Mouse (Mus musculus): Measurements from ENCODE around the gene Snai1. TPM values are rescaled to one million over a fixed set of nuclear protein-coding genes. Genes with fewer than 3 reads are reported as not detected.

Snai1 gene
- polyA plus RNA-seq, 1 experiment from 2014 or later, result 104 TPM

- Histone ChIP-seq H3K4me2 (ENCODE audit: low read depth, severe bottlenecking) (peak overlapping the region; percentile 72), H3K27me3 (ENCODE audit: control insufficient read depth, insufficient read depth, low read length) (no peaks in the 10 kb centered on the region), H3K27ac (replicated peaks; ENCODE audit: low read depth, low read length) (peak overlapping the region; percentile 70), H3K9me3 (ENCODE audit: control insufficient read depth, low read length) (no peaks in the 10 kb centered on the region), H3K4me3 (ENCODE audit: low read depth, low read length) (peak overlapping the region; percentile 99), H3K9ac (ENCODE audit: low read length) (peak overlapping the region; percentile 91), H3K36me3 (ENCODE audit: control insufficient read depth, insufficient read depth, low read length) (peaks cover 4% of the 10 kb centered on the region; the same call in 1 of the 2 replicates), H3K4me1 (ENCODE audit: control insufficient read depth, insufficient read depth, low read length) (peaks cover 11% of the 10 kb centered on the region)
- DNase-seq (ENCODE audit: low spot score), result peak; percentile 92
- under 1% methylated on average over 69 of the region's 85 CpGs for WGBS
- peak; percentile 88 for ATAC-seq (ENCODE audit: insufficient number of reproducible peaks, low FRiP score, low TSS enrichment, low read depth)
Observed at GRCm38 (mm10) chr2:167503253-167503895, 34.6 kb upstream of the Snai1 start.

- H3K36me3 ChIP-seq (ENCODE audit: control insufficient read depth, insufficient read depth, low read length), result peaks cover 8% of the 10 kb centered on the region
- peak overlapping the region; percentile 99 for H3K4me3 ChIP-seq (ENCODE audit: low read depth, low read length)
- peaks cover 11% of the 10 kb centered on the region for H3K4me1 ChIP-seq (ENCODE audit: control insufficient read depth, insufficient read depth, low read length)
- ATAC-seq (ENCODE audit: insufficient number of reproducible peaks, low FRiP score, low TSS enrichment, low read depth), result 0 out of 2 replicates have a peak, but pooled peaks have one; percentile 14
- no peaks in the 10 kb centered on the region for H3K27me3 ChIP-seq (ENCODE audit: control insufficient read depth, insufficient read depth, low read length)
- peak overlapping the region; percentile 72 for H3K4me2 ChIP-seq (ENCODE audit: low read depth, severe bottlenecking)
- DNase-seq (ENCODE audit: low spot score), result peak; percentile 60
- under 1% methylated on average over 30 of the region's 32 CpGs for WGBS
- H3K9me3 ChIP-seq (ENCODE audit: control insufficient read depth, low read length), result no peaks in the 10 kb centered on the region
- peak overlapping the region; percentile 70 for H3K27ac ChIP-seq (replicated peaks; ENCODE audit: low read depth, low read length)
- peak overlapping the region; percentile 91 for H3K9ac ChIP-seq (ENCODE audit: low read length)
Observed at GRCm38 (mm10) chr2:167503896-167504349, 34.1 kb upstream of the Snai1 start.

DNA sequence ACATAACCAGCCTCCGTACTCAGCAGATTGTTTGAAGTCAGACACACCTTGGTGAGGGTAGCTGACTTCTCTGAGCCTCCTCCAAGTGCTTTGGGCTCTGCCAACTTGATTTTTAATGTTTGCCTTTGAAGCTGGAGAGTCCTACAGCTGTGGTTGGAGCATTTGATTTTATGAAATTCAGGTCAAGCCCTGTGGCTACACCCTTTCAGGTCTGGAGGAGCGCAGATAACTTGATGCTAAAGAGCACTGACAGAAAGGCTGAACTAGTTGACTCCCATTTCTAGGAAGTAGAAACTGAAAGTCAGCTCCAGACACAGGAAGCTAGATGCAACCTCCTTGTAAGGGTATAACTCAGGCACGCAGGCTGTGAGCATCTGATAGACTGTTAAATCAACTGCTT is 32.9 kb upstream of the Snai1 start:
- no peak overlapping the region for H3K4me3 ChIP-seq (ENCODE audit: low read depth, low read length)
- peaks cover 10% of the 10 kb centered on the region for H3K36me3 ChIP-seq (ENCODE audit: control insufficient read depth, insufficient read depth, low read length)
- ATAC-seq (ENCODE audit: insufficient number of reproducible peaks, low FRiP score, low TSS enrichment, low read depth), result no peak
- no peak overlapping the region for H3K27ac ChIP-seq (replicated peaks; ENCODE audit: low read depth, low read length)
- WGBS, result 90% methylated on average over 3 of the region's 3 CpGs
- peaks cover 11% of the 10 kb centered on the region for H3K4me1 ChIP-seq (ENCODE audit: control insufficient read depth, insufficient read depth, low read length)
- no peak for DNase-seq (ENCODE audit: low spot score)
- H3K27me3 ChIP-seq (ENCODE audit: control insufficient read depth, insufficient read depth, low read length), result no peaks in the 10 kb centered on the region
- no peak overlapping the region for H3K9ac ChIP-seq (ENCODE audit: low read length)
- H3K9me3 ChIP-seq (ENCODE audit: control insufficient read depth, low read length), result no peaks in the 10 kb centered on the region
- H3K4me2 ChIP-seq (ENCODE audit: low read depth, severe bottlenecking), result no peak overlapping the region

DNA sequence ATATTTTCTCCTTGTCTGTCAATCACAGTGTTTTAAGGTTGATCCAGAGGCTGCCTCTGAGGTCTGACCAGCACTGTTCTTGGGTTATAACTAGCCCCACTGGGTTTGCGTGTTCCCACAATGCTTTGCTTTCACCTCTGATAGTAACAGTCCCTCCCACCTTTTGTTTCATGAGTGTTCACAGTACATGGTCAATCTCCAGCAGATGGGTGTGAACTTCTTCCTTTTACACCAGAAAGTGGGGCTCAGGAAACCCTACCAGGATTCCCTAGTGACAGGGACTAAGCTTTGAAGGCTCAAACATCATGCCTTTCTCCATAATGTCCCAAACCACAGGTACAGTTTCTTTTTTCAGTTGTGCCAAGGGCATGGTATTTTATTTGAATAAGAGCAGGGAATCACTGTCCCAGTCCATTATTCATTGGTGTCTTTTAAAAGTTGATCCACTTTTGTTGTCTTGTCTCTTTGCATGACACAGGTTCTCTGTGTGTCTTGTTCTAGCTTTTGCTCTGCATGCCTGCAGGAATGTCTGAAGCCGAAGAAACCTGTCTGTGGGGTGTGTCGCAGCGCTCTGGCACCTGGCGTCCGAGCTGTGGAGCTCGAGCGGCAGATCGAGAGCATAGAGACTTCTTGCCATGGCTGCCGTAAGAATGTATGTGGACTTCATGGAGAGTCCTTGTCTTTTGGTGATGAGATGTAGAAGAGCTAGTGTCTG is 31.3 kb upstream of the Snai1 start:
- Histone ChIP-seq H3K4me1 (ENCODE audit: control insufficient read depth, insufficient read depth, low read length) (peaks cover 11% of the 10 kb centered on the region), H3K4me3 (ENCODE audit: low read depth, low read length) (no peak overlapping the region), H3K9ac (ENCODE audit: low read length) (no peak overlapping the region), H3K9me3 (ENCODE audit: control insufficient read depth, low read length) (no peaks in the 10 kb centered on the region), H3K36me3 (ENCODE audit: control insufficient read depth, insufficient read depth, low read length) (peaks cover 16% of the 10 kb centered on the region), H3K27me3 (ENCODE audit: control insufficient read depth, insufficient read depth, low read length) (no peaks in the 10 kb centered on the region), H3K27ac (replicated peaks; ENCODE audit: low read depth, low read length) (no peak overlapping the region), H3K4me2 (ENCODE audit: low read depth, severe bottlenecking) (no peak overlapping the region)
- no peak for DNase-seq (ENCODE audit: low spot score)
- WGBS, result 96% methylated on average over 10 of the region's 10 CpGs
- no peak for ATAC-seq (ENCODE audit: insufficient number of reproducible peaks, low FRiP score, low TSS enrichment, low read depth)

DNA sequence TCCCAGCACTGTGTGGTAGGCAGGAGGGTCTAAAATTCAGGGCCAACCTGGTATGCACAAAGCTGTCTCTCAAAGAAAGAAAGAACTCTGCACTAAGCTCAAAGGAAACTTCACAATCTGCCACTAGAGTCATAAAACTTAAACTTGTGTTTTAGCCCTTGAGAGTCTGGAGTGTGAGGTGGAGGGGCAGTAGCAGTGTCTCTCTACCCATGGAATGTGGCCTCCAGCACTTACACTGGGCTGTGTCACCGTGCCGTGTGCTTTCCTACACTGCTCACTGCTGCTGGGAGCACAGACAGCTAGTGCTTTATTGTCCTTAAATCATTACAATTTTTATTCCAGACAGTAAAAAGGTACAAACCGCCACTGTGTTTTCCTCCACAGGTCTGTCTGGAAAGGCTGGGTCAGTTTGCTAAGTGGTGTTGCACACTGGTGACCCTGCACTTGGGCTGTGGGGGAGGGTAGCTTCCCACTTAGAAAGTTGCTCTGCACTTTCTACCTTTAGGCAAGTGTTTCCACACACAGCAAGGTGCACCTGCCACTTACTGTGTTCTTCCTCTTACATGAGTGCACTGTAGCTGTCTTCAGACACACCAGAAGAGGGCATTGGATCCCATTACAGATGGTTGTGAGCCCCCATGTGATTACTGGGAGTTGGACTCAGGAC is 30.1 kb upstream of the Snai1 start:
- Histone ChIP-seq H3K4me1 (ENCODE audit: control insufficient read depth, insufficient read depth, low read length) (peaks cover 11% of the 10 kb centered on the region), H3K4me3 (ENCODE audit: low read depth, low read length) (no peak overlapping the region), H3K4me2 (ENCODE audit: low read depth, severe bottlenecking) (no peak overlapping the region), H3K36me3 (ENCODE audit: control insufficient read depth, insufficient read depth, low read length) (peaks cover 28% of the 10 kb centered on the region), H3K9ac (ENCODE audit: low read length) (no peak overlapping the region), H3K9me3 (ENCODE audit: control insufficient read depth, low read length) (no peaks in the 10 kb centered on the region), H3K27ac (replicated peaks; ENCODE audit: low read depth, low read length) (no peak overlapping the region), H3K27me3 (ENCODE audit: control insufficient read depth, insufficient read depth, low read length) (no peaks in the 10 kb centered on the region)
- WGBS, result 84% methylated on average over 3 of the region's 3 CpGs
- DNase-seq (ENCODE audit: low spot score) (no peak), ATAC-seq (ENCODE audit: insufficient number of reproducible peaks, low FRiP score, low TSS enrichment, low read depth) (no peak)

DNA sequence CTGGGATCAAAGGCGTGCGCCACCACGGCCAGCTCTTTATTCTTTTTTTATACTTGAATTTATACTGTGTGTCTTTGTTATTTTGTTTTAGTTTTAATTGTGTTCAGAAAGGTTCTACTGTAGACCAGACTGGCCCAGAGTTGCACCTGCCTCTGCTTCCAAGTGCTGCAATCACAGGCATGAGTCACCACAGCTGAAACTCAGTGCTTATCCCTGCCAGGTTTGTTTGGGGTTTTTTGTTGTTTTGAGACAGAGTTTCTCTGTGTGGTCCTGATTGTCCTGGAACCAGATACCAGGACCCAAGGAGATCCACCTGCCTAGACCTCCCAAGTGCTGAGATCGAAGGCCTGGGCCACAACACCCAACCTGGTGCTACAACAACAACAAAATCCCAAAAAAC is 29.4 kb upstream of the Snai1 start:
- ATAC-seq (ENCODE audit: insufficient number of reproducible peaks, low FRiP score, low TSS enrichment, low read depth) (no peak), DNase-seq (ENCODE audit: low spot score) (no peak)
- Histone ChIP-seq H3K4me3 (ENCODE audit: low read depth, low read length) (no peak overlapping the region), H3K9me3 (ENCODE audit: control insufficient read depth, low read length) (no peaks in the 10 kb centered on the region), H3K4me2 (ENCODE audit: low read depth, severe bottlenecking) (no peak overlapping the region), H3K9ac (ENCODE audit: low read length) (no peak overlapping the region), H3K4me1 (ENCODE audit: control insufficient read depth, insufficient read depth, low read length) (peaks cover 11% of the 10 kb centered on the region), H3K36me3 (ENCODE audit: control insufficient read depth, insufficient read depth, low read length) (peaks cover 33% of the 10 kb centered on the region), H3K27me3 (ENCODE audit: control insufficient read depth, insufficient read depth, low read length) (no peaks in the 10 kb centered on the region), H3K27ac (replicated peaks; ENCODE audit: low read depth, low read length) (no peak overlapping the region)
- WGBS, result 97% methylated on average over 4 of the region's 4 CpGs

- H3K9me3 ChIP-seq (ENCODE audit: control insufficient read depth, low read length), result no peaks in the 10 kb centered on the region
- DNase-seq (ENCODE audit: low spot score) (no peak), ATAC-seq (ENCODE audit: insufficient number of reproducible peaks, low FRiP score, low TSS enrichment, low read depth) (no peak)
- no peak overlapping the region for H3K4me3 ChIP-seq (ENCODE audit: low read depth, low read length)
- WGBS, result 91% methylated on average over 3 of the region's 3 CpGs
- H3K4me2 ChIP-seq (ENCODE audit: low read depth, severe bottlenecking), result no peak overlapping the region
- no peaks in the 10 kb centered on the region for H3K4me1 ChIP-seq (ENCODE audit: control insufficient read depth, insufficient read depth, low read length)
- no peak overlapping the region for H3K9ac ChIP-seq (ENCODE audit: low read length)
- H3K27ac ChIP-seq (replicated peaks; ENCODE audit: low read depth, low read length), result no peak overlapping the region
- H3K36me3 ChIP-seq (ENCODE audit: control insufficient read depth, insufficient read depth, low read length), result peaks cover 44% of the 10 kb centered on the region
- H3K27me3 ChIP-seq (ENCODE audit: control insufficient read depth, insufficient read depth, low read length), result no peaks in the 10 kb centered on the region
Observed at GRCm38 (mm10) chr2:167510485-167510884, 27.5 kb upstream of the Snai1 start.

DNA sequence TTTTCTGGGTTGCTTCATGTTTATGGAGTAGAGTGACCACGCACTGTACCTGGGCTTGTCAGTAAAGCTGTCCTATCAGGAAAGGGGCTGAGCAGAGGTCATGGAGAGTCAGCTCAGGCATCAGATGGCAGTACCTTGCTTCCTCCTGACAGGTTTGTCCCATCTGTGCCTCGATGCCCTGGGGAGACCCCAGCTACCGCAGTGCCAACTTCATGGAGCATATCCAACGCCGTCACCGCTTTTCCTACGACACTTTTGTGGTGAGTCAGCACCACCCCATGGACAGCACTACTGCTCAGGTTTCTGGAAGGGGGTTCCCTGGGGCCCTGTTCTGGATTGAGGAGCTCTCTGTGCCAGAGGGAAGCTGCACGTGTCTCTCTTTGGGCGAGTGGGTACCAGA is 25.6 kb upstream of the Snai1 start:
- Histone ChIP-seq H3K27me3 (ENCODE audit: control insufficient read depth, insufficient read depth, low read length) (no peaks in the 10 kb centered on the region), H3K9ac (ENCODE audit: low read length) (no peak overlapping the region), H3K27ac (replicated peaks; ENCODE audit: low read depth, low read length) (no peak overlapping the region), H3K4me1 (ENCODE audit: control insufficient read depth, insufficient read depth, low read length) (no peaks in the 10 kb centered on the region), H3K36me3 (ENCODE audit: control insufficient read depth, insufficient read depth, low read length) (peaks cover 53% of the 10 kb centered on the region), H3K4me3 (ENCODE audit: low read depth, low read length) (no peak overlapping the region), H3K4me2 (ENCODE audit: low read depth, severe bottlenecking) (no peak overlapping the region), H3K9me3 (ENCODE audit: control insufficient read depth, low read length) (no peaks in the 10 kb centered on the region)
- 91% methylated on average over 9 of the region's 9 CpGs for WGBS
- DNase-seq (ENCODE audit: low spot score) (no peak), ATAC-seq (ENCODE audit: insufficient number of reproducible peaks, low FRiP score, low TSS enrichment, low read depth) (no peak)

Measured in limb, embryonic 11.5 days (tissue).